Mouse (Mus musculus): ENCODE results near the gene Il21.
A peak's percentile ranks its signal among the peaks of the same experiment; 100 is the strongest.

Il21 gene

GRCm38 (mm10) chr3:37198302-37198701, 34.1 kb downstream of the Il21 start:
- DNase-seq (ENCODE audit: low read depth, low spot score): no peak

- no peak for DNase-seq (ENCODE audit: low read depth, low spot score)
Observed at GRCm38 (mm10) chr3:37191953-37192352, 40.5 kb downstream of the Il21 start.

GRCm38 (mm10) chr3:37185534-37185933, 46.9 kb downstream of the Il21 start:
- no peak for DNase-seq (ENCODE audit: low read depth, low spot score)

- no peak for DNase-seq (ENCODE audit: low read depth, low spot score)
Observed at GRCm38 (mm10) chr3:37182415-37183269, 49.8 kb downstream of the Il21 start.

GRCm38 (mm10) chr3:37181041-37181440, 51.4 kb downstream of the Il21 start:
- DNase-seq (ENCODE audit: low read depth, low spot score): no peak

GRCm38 (mm10) chr3:37180039-37180743, 52.2 kb downstream of the Il21 start:
- peak; percentile 70 for DNase-seq (ENCODE audit: low read depth, low spot score)

- no peak for DNase-seq (ENCODE audit: low read depth, low spot score)
Observed at GRCm38 (mm10) chr3:37179472-37179871, 53.0 kb downstream of the Il21 start.

GRCm38 (mm10) chr3:37174711-37175572, 57.5 kb downstream of the Il21 start:
- no peak for DNase-seq (ENCODE audit: low read depth, low spot score)

- DNase-seq (ENCODE audit: low read depth, low spot score): peak; percentile 56
Observed at GRCm38 (mm10) chr3:37173285-37173684, 59.2 kb downstream of the Il21 start.

Data from CD4-positive, CD25-positive, alpha-beta regulatory T cell, adult 2 months (primary cell).